Mouse (Mus musculus): Measurements from ENCODE around the gene Otop3.
A peak's percentile ranks its signal among the peaks of the same experiment; 100 is the strongest.

Otop3 gene

GRCm38 (mm10) chr11:115334531-115334930 lies at the start of gene Otop3:
Otop3 (plus strand) TSS chr11:115334731.
- DNase-seq: no peak

GRCm38 (mm10) chr11:115285282-115285681 lies 49.2 kb upstream of the Otop3 start:
- no peak for DNase-seq

- no peak for DNase-seq
These were observed 48.1 kb upstream of the Otop3 start for GRCm38 (mm10) chr11:115286201-115286993.

- DNase-seq: no peak
These were observed 47.1 kb upstream of the Otop3 start for GRCm38 (mm10) chr11:115287386-115287785.

- DNase-seq: no peak
These were observed 46.2 kb upstream of the Otop3 start for GRCm38 (mm10) chr11:115288305-115288704.

- DNase-seq: peak; percentile 34 to 52
These were observed 44.6 kb upstream of the Otop3 start for GRCm38 (mm10) chr11:115289885-115290284.

- DNase-seq: no peak
These were observed 44.2 kb upstream of the Otop3 start for GRCm38 (mm10) chr11:115290314-115290713.

- peak; percentile 83 to 86 for DNase-seq
These were observed 43.6 kb upstream of the Otop3 start for GRCm38 (mm10) chr11:115290919-115291318.

- no peak for DNase-seq
These were observed 43.0 kb upstream of the Otop3 start for GRCm38 (mm10) chr11:115291503-115291902.

GRCm38 (mm10) chr11:115292631-115293375 lies 41.7 kb upstream of the Otop3 start:
- DNase-seq: peak; percentile 28 to 47

- no peak for DNase-seq
These were observed 38.6 kb upstream of the Otop3 start for GRCm38 (mm10) chr11:115295939-115296338.

GRCm38 (mm10) chr11:115296471-115297210 lies 37.9 kb upstream of the Otop3 start:
- no peak for DNase-seq

- DNase-seq: peak; percentile 65 to 77
These were observed 37.2 kb upstream of the Otop3 start, which contains the start of gene Fads6 for GRCm38 (mm10) chr11:115297214-115297826. Fads6 (minus strand) TSS chr11:115297663.

- no peak for DNase-seq
These were observed 36.4 kb upstream of the Otop3 start for GRCm38 (mm10) chr11:115298160-115298559.

- DNase-seq: no peak
These were observed 33.8 kb upstream of the Otop3 start for GRCm38 (mm10) chr11:115300745-115301144.

- DNase-seq: no peak
These were observed 33.2 kb upstream of the Otop3 start for GRCm38 (mm10) chr11:115301351-115301750.

- peak in 1 of 2 experiments; percentile 15 for DNase-seq
These were observed 31.4 kb upstream of the Otop3 start for GRCm38 (mm10) chr11:115303167-115303566.

GRCm38 (mm10) chr11:115306863-115307262 lies 27.7 kb upstream of the Otop3 start, which contains the start of gene Otop2:
Otop2 (plus strand) TSS chr11:115307163.
- peak in 1 of 2 experiments; percentile 25 for DNase-seq

GRCm38 (mm10) chr11:115308781-115309180 lies 25.8 kb upstream of the Otop3 start:
- no peak for DNase-seq

GRCm38 (mm10) chr11:115314249-115314648 lies 20.3 kb upstream of the Otop3 start:
- DNase-seq: no peak

GRCm38 (mm10) chr11:115317204-115317603 lies 17.3 kb upstream of the Otop3 start:
- DNase-seq: no peak

GRCm38 (mm10) chr11:115318245-115319027 lies 16.1 kb upstream of the Otop3 start:
- DNase-seq: peak in 1 of 2 experiments; percentile 27

All from kidney, postnatal 4 days (tissue).